Comparison of ENCODE assay signal across 11 mouse cellular contexts in genomic region chr1:191567859-191568258, GRCm38 (mm10). TPM values are rescaled to one million over a fixed set of nuclear protein-coding genes. Genes with fewer than 3 reads are reported as not detected.
DNase-seq lines count a peak whose midpoint lies in the region; ATAC-seq lines count a peak whose summit lies in the region.
"Had no signal": no experiment of that assay in that cellular context is flagged by ENCODE, and none has a peak within 500 bp of the region (broad histone marks: within the 10 kb centered on the region; RNA-seq: fewer than 3 reads in every experiment).

No protein-coding gene starts in this region.

- H3K4me3 ChIP-seq in kidney, embryonic 14.5 days (ENCODE audit: low read length), result no peak overlapping the region
- H3K4me3 ChIP-seq: embryonic facial prominence, embryonic 13.5 days; hindbrain, embryonic 12.5 days had no signal

- DNase-seq in embryo, embryonic 10 days (ENCODE audit: low spot score), result peak; percentile 24
- DNase-seq in embryo, embryonic 9.5 days (ENCODE audit: extremely low spot score), result no peak
- DNase-seq in kidney, adult 8-10 months, result peak; percentile 34 to 42
- peak; percentile 54 for DNase-seq in MN1 (ENCODE audit: low spot score)
- peak; percentile 53 to 65 for DNase-seq in kidney, postnatal 25 days
- no peak for DNase-seq in frontal cortex, postnatal 14 days (ENCODE audit: low spot score in 2 of 2)
- DNase-seq in gastrocnemius, postnatal 4 days (ENCODE audit: low spot score in 2 of 2), result no peak
- DNase-seq: layer of hippocampus, postnatal 36 days had no signal

- H3K4me2 ChIP-seq in kidney, embryonic 14.5 days (replicated peaks; ENCODE audit: low read depth, low read length), result no peak overlapping the region
- H3K4me2 ChIP-seq: embryonic facial prominence, embryonic 13.5 days; hindbrain, embryonic 12.5 days had no signal

- WGBS in kidney, embryonic 14.5 days, result 88% methylated on average over 1 of the region's 1 CpGs

- peaks cover 3% of the 10 kb centered on the region; the same call in 1 of the 2 replicates for H3K4me1 ChIP-seq in kidney, embryonic 14.5 days (ENCODE audit: control insufficient read depth, insufficient read depth, low read length)
- H3K4me1 ChIP-seq: hindbrain, embryonic 12.5 days had no signal

- H3K27ac ChIP-seq in kidney, embryonic 14.5 days (ENCODE audit: low read depth, low read length), result no peak overlapping the region
- H3K27ac ChIP-seq: embryonic facial prominence, embryonic 13.5 days; hindbrain, embryonic 12.5 days had no signal

- no peaks in the 10 kb centered on the region for H3K9me3 ChIP-seq in kidney, embryonic 14.5 days (ENCODE audit: control insufficient read depth, low read length)
- H3K9me3 ChIP-seq: embryonic facial prominence, embryonic 13.5 days; hindbrain, embryonic 12.5 days had no signal

- no peak for ATAC-seq in kidney, embryonic 14.5 days (ENCODE audit: low FRiP score, low TSS enrichment)

- H3K9ac ChIP-seq in kidney, embryonic 14.5 days (ENCODE audit: low read depth, low read length), result no peak overlapping the region
- H3K9ac ChIP-seq: embryonic facial prominence, embryonic 13.5 days; hindbrain, embryonic 12.5 days had no signal

- peaks cover 40% of the 10 kb centered on the region for H3K36me3 ChIP-seq in kidney, embryonic 14.5 days (ENCODE audit: control insufficient read depth, insufficient read depth, low read length)

- no peaks in the 10 kb centered on the region for H3K27me3 ChIP-seq in kidney, embryonic 14.5 days (ENCODE audit: control insufficient read depth, insufficient read depth, low read length)
- H3K27me3 ChIP-seq: embryonic facial prominence, embryonic 13.5 days; hindbrain, embryonic 12.5 days had no signal

RNA-seq across cellular contexts. Expression of gene Dtl, which starts 7.5 kb away (rescaled TPM):
- polyA plus RNA-seq in kidney, embryonic 14.5 days (2014; fragmentation: Nextera tagmentation; extraction: Ambion mirVana), result 45.8 and 81.3 TPM in 2 replicates
- 10 to 100 TPM; 14.7 to 15.2 TPM for total RNA-seq in gastrocnemius, postnatal 4 days (2021)

RNA-seq across cellular contexts. Expression of gene Ints7, which starts 7.6 kb away (rescaled TPM):
- polyA plus RNA-seq in kidney, embryonic 14.5 days (2014; fragmentation: Nextera tagmentation; extraction: Ambion mirVana), result 38.9 and 77.9 TPM in 2 replicates
- total RNA-seq in gastrocnemius, postnatal 4 days (2021), result 10 to 100 TPM; 26.1 to 27.6 TPM

Comparison
In these comparisons a context has a peak if more than half of its experiments do, and no peak if none do; other contexts are left out.
1. DNase-seq: peak in embryo, embryonic 10 days (single experiment), kidney, adult 8-10 months (2 of 2), MN1 (single experiment) and kidney, postnatal 25 days (2 of 2); none in embryo, embryonic 9.5 days (single experiment), frontal cortex, postnatal 14 days (0 of 2) and gastrocnemius, postnatal 4 days (0 of 2).